Mouse (Mus musculus): Measurements from ENCODE around the gene Sys1. TPM values are rescaled to one million over a fixed set of nuclear protein-coding genes. Genes with fewer than 3 reads are reported as not detected.

Gene Sys1
- total RNA-seq, 2 experiments from 2014 or later = 31.7 to 34.5 TPM

GRCm38 (mm10) chr2:164497691-164498268, 41.0 kb downstream of the Sys1 start:
- peak; percentile 26 for DNase-seq

- no peak for DNase-seq
Measured at GRCm38 (mm10) chr2:164499317-164499716, 42.6 kb downstream of the Sys1 start.

- DNase-seq = peak; percentile 76
Measured at GRCm38 (mm10) chr2:164500511-164500910, 43.7 kb downstream of the Sys1 start.

DNA sequence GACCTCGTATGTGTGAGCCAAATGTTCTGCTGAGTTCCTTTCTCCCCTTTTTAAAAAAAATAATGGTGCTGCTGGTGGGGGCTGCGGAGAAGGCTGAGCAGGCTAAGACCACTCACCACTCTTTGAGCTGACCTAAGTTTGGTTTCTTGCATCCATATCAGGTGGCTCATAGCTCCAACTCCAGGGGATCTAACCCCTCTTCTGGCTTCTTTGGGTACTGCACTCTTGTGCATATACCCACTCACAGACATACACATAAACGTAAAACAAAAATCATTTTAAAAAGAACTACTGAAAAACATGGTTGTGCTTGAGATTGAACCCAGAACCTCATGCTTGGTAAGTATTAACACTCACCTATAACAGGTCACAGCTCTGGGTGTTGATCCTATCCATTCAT, 48.2 kb downstream of the Sys1 start:
- DNase-seq = no peak

- no peak for DNase-seq
Measured at GRCm38 (mm10) chr2:164505619-164506347, 49.0 kb downstream of the Sys1 start.

DNA sequence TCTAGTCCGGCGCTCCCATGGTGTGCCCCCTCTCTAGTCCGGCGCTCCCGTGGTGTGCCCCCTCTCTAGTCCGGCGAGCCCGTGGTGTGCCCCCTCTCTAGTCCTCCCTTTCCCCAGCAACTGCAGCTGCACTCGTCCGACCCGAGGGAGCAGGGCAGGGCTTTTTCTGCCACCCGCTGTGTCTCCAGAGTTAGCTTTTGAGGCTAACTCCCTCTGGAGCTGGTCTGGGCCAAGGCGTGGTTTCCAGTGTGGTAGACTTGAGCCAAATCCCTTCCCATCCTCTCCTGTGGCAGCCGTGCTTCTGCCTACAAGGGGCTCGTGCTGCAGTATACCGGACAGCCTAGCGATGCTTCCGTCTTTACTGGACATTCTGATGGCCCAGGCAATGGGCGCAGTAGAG, 51.0 kb downstream of the Sys1 start:
- no peak for DNase-seq

GRCm38 (mm10) chr2:164510621-164511190, 53.9 kb downstream of the Sys1 start:
- DNase-seq = no peak

GRCm38 (mm10) chr2:164512121-164512909, 55.6 kb downstream of the Sys1 start:
- DNase-seq = no peak

- peak; percentile 54 for DNase-seq
Measured at GRCm38 (mm10) chr2:164513389-164513788, 56.6 kb downstream of the Sys1 start.

DNA sequence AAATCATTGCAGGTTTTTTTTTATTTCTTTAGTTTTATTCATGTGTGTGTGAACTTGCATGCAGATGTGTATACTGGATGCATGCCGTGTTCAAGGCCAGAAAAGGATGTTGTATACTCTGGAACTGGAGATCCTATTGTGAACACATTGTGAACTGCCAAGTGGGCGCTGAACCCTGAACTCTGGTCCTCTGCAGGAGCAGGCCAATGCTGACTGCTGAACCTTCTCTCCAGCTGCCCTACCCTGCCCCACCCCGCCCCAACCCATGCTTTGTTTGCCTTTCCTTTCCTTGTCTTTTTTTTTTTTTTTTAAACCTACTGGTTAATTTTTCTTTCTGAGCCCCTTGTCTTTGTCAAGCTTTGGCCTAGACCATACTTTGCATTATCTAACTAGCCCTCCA, 58.2 kb downstream of the Sys1 start:
- DNase-seq = no peak

DNA sequence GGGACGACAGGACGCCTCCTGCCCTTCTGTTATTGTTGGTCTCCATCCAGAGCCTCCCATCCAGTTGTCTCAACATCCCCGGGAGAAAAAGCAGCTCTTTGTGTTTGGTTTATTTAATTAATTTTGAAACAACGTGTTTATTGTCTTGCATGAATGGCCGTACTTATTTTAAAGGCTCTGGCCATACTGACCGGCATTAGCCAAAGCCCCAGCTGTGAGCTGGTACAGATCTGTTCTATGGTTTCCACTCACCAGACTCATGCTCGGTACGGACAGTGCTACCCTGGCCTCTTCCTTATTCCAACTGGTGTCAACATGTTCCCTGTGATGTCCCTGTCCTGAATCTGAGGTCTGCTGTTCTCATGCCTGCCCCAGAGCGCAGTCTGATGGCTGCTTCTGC, 59.1 kb downstream of the Sys1 start:
- no peak for DNase-seq

- DNase-seq = no peak
Measured at GRCm38 (mm10) chr2:164516592-164516991, 59.8 kb downstream of the Sys1 start.

GRCm38 (mm10) chr2:164517485-164518221, 60.9 kb downstream of the Sys1 start:
- peak; percentile 80 for DNase-seq

GRCm38 (mm10) chr2:164518266-164519170, 61.8 kb downstream of the Sys1 start:
- DNase-seq = no peak

DNA sequence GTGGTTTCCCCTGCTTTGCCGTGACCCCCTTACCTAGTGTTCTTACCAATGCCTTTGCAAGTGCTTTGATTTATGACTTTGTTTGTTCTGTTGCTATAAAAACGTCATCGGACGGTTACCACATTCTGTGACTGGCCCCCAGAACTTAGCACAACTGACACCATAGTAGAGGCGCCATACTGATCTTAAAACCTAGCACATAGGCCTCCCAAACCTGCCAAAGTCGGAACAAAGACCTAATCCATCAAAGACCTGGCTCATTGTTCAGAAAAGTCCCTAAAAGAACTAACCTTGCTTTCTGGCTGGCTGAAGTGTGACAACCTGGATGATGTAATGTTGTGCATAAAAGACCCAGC, 62.4 kb downstream of the Sys1 start:
- no peak for DNase-seq

DNA sequence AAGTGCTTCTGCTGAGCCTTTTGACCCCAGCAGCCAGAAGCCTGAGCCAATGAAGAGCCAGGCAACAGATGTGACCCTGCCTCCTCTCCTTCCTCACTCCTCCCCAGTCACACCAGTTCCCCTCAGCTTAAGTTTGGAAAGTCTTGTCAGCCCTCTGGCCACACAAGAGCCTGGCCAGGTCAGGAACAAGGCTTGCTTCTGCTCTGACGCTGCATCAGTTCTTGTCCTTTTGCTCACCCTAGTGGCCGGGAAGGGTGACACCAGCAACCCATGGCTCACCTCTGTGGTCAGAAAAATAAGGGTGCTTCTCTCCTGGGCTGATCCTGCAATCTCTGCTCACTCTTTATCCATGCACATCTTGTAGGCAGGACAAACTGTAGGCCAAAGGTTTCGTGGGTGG, 64.0 kb downstream of the Sys1 start:
- peak; percentile 70 for DNase-seq

DNA sequence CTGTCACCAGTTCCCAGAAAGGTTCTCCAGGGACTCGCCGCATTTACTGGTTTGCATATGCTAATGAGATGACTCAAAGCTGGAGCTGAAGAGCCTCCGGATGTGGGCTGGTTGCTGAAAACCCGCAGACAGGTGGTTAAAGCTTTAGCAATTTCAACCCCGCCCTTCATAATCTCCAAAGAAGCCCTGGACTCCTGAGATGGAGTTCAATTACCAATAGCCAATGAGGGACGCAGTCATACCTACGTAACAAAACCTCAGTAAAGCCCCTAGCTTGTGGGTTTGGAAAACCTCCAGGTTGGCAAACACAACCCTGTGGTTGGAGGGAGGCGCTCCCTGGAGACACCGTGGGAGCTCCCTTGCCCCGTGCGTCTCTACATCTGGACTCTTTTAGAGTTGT, 65.1 kb downstream of the Sys1 start:
- no peak for DNase-seq

GRCm38 (mm10) chr2:164522280-164522679, 65.5 kb downstream of the Sys1 start:
- DNase-seq = no peak

- no peak for DNase-seq
Measured at GRCm38 (mm10) chr2:164523301-164523773, 66.6 kb downstream of the Sys1 start.

DNA sequence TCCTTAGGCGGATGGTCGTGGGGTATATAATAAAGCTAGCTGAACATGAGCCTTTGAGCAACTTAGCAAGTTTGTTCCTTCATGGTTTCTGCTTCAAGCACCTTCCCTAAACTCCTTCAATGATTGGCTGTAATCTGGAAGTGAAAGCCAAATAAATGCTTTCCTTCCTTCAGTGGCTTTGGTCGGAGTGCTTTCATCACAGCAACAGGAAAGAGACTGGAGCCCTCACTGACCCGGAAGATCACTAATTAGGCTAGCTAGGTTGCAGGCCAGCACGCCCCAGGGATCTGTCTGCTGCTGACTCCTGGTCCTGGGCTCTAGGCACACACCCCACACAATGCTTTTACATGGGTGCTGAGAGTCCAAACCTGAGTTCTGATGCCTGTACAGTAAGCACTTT, 71.8 kb downstream of the Sys1 start:
- DNase-seq = no peak

Measured in adrenal gland, postnatal 10 days (tissue).